Mouse (Mus musculus): ENCODE results near the gene Fam126a. TPM values are rescaled to one million over a fixed set of nuclear protein-coding genes. Genes with fewer than 3 reads are reported as not detected.

Fam126a gene
- polyA plus RNA-seq, 1 experiment from 2014 or later = 27.5 TPM

DNA sequence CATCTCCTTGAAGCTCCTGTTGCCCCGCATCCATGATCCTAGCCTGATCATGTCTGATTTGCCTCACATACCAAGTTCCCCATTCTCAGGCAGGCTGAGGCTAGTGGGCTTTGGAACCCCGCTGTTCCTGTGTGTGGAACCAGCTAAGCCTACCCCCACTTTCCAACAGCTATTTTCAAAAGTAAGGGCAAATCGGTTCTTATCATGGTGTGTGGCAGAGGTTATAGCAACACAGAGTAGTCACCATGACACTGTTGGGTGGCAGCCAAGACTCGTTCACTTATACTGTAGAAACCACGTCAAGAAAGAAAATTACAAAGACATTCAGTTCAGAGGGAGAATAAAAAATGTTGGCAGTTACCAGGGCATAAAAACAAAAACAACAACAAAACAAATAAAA lies 62.8 kb downstream of the Fam126a start:
- DNase-seq (ENCODE audit: low spot score) = no peak
- Histone ChIP-seq H3K4me1 (peaks cover 6% of the 10 kb centered on the region; the same call in 1 of the 2 replicates), H3K9me3 (no peaks in the 10 kb centered on the region), H3K4me3 (no peak overlapping the region), H3K27ac (peak overlapping the region; percentile 36; the same call in 1 of the 2 replicates), H3K36me3 (peaks cover 17% of the 10 kb centered on the region), H3K27me3 (ENCODE audit: insufficient read depth, poor library complexity, severe bottlenecking) (no peaks in the 10 kb centered on the region)
- WGBS = 58% methylated on average over 5 of the region's 5 CpGs

DNA sequence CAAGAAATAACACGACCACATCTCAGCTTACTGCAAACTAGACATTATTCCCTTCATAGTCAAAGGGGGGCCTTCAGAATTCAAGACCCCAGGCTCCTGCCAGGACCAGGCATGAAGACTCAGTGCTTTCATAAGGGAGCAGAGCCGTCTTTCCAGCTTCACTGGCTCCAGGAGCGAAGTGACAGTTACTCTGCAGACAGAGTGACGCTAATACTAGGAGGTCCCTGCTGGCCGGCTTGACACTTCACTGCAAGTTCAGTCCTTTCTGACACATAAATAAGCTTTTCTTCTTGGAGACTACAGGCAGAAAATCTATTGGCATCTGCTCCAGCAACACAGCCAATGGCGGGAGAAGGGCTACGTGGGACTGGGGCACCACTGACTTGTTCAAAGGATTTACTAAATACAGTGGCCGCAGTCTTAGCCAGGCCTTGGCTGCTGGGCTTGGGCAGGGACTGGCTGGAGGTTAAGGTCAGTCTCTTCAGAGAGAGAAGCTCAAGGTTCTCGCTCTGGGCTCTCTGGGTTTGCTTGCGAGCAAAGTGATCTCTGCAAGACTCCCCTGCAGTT lies 65.8 kb downstream of the Fam126a start:
- Histone ChIP-seq H3K9me3 (no peaks in the 10 kb centered on the region), H3K4me1 (peaks cover 6% of the 10 kb centered on the region; the same call in 1 of the 2 replicates), H3K4me3 (no peak overlapping the region), H3K27me3 (ENCODE audit: insufficient read depth, poor library complexity, severe bottlenecking) (no peaks in the 10 kb centered on the region), H3K36me3 (peaks cover 17% of the 10 kb centered on the region), H3K27ac (no peak overlapping the region)
- 84% methylated on average over 10 of the region's 10 CpGs for WGBS
- DNase-seq (ENCODE audit: low spot score) = no peak

DNA sequence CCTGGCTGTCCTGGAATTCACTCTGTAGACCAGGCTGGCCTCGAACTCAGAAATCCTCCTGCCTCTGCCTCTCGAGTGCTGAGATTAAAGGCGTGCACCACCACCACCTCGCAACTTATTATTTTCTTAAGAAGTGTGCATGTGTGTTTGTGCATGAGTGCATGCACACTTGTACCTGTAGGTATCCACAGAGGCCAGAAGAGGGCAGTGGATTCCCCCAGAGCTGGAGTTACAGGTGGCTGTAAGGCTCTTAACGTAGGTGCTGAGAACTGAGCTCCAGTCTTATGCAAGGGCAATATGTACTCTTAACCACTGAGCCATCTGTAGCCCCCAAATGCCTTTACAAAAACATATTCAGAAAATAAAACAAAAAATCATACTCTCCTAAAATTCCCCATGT lies 77.4 kb downstream of the Fam126a start:
- no peaks in the 10 kb centered on the region for H3K27me3 ChIP-seq (ENCODE audit: insufficient read depth, poor library complexity, severe bottlenecking)
- H3K27ac ChIP-seq = no peak overlapping the region
- DNase-seq (ENCODE audit: low spot score) = no peak
- no peaks in the 10 kb centered on the region for H3K4me1 ChIP-seq
- H3K36me3 ChIP-seq = no peaks in the 10 kb centered on the region
- no peak overlapping the region for H3K4me3 ChIP-seq
- H3K9me3 ChIP-seq = no peaks in the 10 kb centered on the region
- WGBS = 87% methylated on average over 5 of the region's 5 CpGs

DNA sequence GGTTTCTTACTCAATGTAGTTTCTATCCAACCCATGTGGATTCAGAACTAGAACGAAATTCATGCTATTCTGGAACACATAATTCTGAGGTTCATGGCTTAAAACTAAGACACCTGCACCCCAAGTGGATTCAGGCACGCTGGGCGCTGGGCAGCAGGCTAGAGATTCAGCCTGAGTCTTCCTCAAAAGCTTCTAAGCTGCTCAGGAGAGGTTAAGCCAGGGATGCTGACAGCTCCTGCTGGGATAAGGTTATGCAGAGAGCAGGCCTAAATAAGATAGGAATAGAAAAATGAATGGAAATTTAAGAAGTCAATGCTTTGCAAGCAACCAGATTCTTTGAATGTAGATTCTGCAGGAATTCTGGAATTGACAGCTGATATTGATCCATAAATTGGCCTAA lies 82.4 kb downstream of the Fam126a start:
- 49% methylated on average over 3 of the region's 3 CpGs for WGBS

DNA sequence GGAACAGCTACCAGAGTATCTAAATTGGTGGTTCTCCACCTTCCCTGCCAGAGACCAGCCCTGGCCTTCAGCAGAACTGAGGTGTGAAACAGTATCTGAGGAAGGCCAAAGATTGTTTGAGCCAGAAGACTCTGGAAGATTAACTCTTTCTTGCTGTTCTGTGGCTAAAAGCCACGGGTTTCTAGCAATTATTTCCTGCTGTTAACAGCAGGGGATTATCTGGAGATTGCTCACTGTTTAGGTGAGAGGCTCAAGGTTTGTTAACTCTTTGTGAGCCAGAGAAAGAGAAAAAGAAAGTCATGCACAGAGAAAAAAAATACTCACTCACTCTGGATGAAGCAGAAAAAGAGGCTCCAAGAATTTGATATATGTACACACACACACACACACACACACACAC lies 85.4 kb downstream of the Fam126a start:
- no peak for DNase-seq (ENCODE audit: low spot score)
- H3K36me3 ChIP-seq = no peaks in the 10 kb centered on the region
- WGBS = 0% methylated on average over 1 of the region's 1 CpGs
- H3K27ac ChIP-seq = no peak overlapping the region
- H3K27me3 ChIP-seq (ENCODE audit: insufficient read depth, poor library complexity, severe bottlenecking) = no peaks in the 10 kb centered on the region
- no peak overlapping the region for H3K4me3 ChIP-seq
- H3K4me1 ChIP-seq = no peaks in the 10 kb centered on the region
- no peaks in the 10 kb centered on the region for H3K9me3 ChIP-seq

More for the DNA sequence above, 82.4 kb downstream of the Fam126a start:
- H3K36me3 ChIP-seq = no peaks in the 10 kb centered on the region
- no peaks in the 10 kb centered on the region for H3K9me3 ChIP-seq
- no peak overlapping the region for H3K27ac ChIP-seq
- no peaks in the 10 kb centered on the region for H3K4me1 ChIP-seq
- no peak for DNase-seq (ENCODE audit: low spot score)
- no peak overlapping the region for H3K4me3 ChIP-seq
- no peaks in the 10 kb centered on the region for H3K27me3 ChIP-seq (ENCODE audit: insufficient read depth, poor library complexity, severe bottlenecking)

DNA sequence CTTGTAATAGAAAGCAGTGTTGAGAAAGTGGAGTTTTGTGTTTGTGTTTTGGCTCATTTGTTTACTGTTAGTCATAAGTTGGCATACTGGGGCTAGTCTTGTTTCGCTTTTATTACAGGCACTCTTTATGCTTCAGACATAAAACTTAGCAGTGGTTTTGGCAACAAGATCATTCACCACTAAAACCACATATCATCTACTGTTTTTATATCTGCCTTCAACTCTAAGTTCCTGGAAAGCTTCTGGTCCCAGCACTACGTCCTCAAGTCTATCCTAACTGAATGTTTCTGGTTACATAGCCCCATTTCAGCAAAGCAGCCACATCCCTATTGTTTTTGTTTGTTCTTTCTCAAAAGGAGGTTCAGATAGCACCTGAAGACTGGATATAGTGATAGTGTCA lies 87.0 kb downstream of the Fam126a start:
- no peaks in the 10 kb centered on the region for H3K9me3 ChIP-seq
- H3K4me1 ChIP-seq = no peaks in the 10 kb centered on the region
- H3K27ac ChIP-seq = no peak overlapping the region
- no peak for DNase-seq (ENCODE audit: low spot score)
- no peak overlapping the region for H3K4me3 ChIP-seq
- no peaks in the 10 kb centered on the region for H3K36me3 ChIP-seq
- no peaks in the 10 kb centered on the region for H3K27me3 ChIP-seq (ENCODE audit: insufficient read depth, poor library complexity, severe bottlenecking)
- WGBS = 85% methylated on average over 2 of the region's 2 CpGs

DNA sequence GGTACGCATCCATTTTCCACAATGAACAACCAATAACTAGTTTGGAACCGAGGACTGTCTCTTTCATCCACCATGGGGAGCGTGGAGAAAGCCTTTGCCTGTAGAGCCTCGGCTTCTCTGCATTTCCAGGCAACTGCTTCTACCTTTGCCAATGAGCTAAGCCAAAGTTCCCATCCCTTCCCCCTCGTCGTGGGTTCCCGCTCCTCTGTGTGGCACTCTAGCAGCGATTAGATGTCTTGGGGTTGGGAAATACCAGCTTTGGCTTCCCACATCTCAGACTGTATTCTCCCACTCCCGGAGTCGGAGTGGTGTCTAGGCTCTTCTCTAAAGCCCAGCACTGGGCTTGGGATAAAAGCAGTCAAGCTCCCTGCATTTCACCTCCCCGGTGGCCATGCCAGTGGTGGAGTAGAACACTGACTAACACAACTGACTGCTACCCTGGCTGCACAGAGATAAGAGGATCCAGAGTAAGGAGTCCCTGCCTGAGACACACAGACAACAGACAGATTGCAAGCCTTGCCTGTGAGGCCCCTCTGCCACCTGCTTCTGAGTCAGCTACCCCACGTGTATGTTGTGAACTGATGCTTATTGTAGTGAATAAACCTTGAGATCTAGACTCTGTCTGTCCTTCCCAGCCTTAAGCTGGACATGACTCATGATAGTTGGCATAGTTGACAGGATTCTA lies 106.9 kb downstream of the Fam126a start:
- H3K4me1 ChIP-seq = peaks cover 29% of the 10 kb centered on the region
- no peaks in the 10 kb centered on the region for H3K9me3 ChIP-seq
- H3K27ac ChIP-seq = peak overlapping the region; percentile 77
- H3K36me3 ChIP-seq = no peaks in the 10 kb centered on the region
- WGBS = 71% methylated on average over 12 of the region's 12 CpGs
- H3K4me3 ChIP-seq = no peak overlapping the region
- DNase-seq (ENCODE audit: low spot score) = peak; percentile 94
- H3K27me3 ChIP-seq (ENCODE audit: insufficient read depth, poor library complexity, severe bottlenecking) = no peaks in the 10 kb centered on the region

DNA sequence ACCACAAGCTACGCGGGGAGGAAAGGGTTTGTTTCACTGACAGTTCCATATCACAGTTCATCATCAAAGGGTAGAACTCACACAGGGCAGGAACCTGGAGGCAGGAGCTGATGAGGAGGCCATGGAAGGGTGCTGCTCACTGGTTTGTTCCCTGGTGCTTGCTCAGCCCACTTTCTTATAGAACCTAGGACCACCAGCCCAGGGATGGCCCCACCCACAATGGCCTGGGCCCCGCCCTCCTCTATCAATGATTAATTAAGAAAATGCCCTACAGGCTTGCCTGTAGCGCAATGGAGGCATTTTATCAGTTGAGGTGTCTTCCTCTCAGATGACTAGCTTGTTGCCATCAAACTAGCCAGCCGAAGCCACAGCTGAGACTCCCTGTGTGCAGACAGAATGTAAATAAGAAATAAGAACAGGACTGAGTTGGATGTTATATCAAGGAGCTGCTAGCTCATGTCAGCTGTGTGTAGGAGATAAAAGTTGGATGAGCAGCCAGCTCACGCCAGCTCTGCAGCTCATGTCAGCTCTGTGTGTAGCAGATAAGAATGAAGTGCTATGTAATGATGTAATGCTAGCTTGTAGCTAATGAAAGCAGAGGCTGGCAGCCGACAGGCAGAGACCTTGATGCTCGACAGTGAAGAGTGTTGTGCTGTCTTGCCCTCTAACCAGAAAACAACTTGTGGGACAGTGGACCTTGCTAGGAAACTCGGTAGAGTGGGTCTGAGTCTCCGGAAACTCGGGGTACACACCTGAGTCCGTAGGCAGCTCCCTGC lies 107.8 kb downstream of the Fam126a start:
- peak overlapping the region; percentile 5; the same call in 1 of the 2 replicates for H3K4me3 ChIP-seq
- H3K27ac ChIP-seq = peak overlapping the region; percentile 77
- 42% methylated on average over 12 of the region's 12 CpGs for WGBS
- peak; percentile 93 for DNase-seq (ENCODE audit: low spot score)
- H3K27me3 ChIP-seq (ENCODE audit: insufficient read depth, poor library complexity, severe bottlenecking) = no peaks in the 10 kb centered on the region
- H3K9me3 ChIP-seq = no peaks in the 10 kb centered on the region
- H3K4me1 ChIP-seq = peaks cover 29% of the 10 kb centered on the region
- no peaks in the 10 kb centered on the region for H3K36me3 ChIP-seq

DNA sequence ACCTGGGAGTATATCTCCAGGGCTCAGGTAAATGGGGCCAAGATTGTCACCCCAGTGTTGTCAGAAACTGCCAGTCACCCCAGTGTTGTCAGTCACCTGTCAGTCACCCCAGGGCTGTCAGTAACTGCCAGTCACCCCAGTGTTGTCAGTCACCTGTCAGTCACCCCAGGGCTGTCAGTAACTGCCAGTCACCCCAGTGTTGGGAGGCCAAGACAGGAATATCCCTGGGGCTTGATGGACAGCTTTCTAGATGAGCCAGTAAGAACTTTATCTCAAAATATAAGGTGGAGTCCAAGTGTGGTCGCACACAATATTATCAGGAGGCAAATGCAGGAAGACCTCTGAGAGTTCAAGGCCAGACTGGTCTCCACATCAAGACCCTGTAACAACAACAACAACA lies 109.2 kb downstream of the Fam126a start:
- 65% methylated on average over 1 of the region's 1 CpGs for WGBS
- Histone ChIP-seq H3K9me3 (no peaks in the 10 kb centered on the region), H3K27ac (0 out of 2 replicates have a peak overlapping the region, but pooled peaks have one; percentile 16), H3K27me3 (ENCODE audit: insufficient read depth, poor library complexity, severe bottlenecking) (no peaks in the 10 kb centered on the region), H3K4me1 (peaks cover 29% of the 10 kb centered on the region), H3K4me3 (no peak overlapping the region), H3K36me3 (no peaks in the 10 kb centered on the region)
- no peak for DNase-seq (ENCODE audit: low spot score)

DNA sequence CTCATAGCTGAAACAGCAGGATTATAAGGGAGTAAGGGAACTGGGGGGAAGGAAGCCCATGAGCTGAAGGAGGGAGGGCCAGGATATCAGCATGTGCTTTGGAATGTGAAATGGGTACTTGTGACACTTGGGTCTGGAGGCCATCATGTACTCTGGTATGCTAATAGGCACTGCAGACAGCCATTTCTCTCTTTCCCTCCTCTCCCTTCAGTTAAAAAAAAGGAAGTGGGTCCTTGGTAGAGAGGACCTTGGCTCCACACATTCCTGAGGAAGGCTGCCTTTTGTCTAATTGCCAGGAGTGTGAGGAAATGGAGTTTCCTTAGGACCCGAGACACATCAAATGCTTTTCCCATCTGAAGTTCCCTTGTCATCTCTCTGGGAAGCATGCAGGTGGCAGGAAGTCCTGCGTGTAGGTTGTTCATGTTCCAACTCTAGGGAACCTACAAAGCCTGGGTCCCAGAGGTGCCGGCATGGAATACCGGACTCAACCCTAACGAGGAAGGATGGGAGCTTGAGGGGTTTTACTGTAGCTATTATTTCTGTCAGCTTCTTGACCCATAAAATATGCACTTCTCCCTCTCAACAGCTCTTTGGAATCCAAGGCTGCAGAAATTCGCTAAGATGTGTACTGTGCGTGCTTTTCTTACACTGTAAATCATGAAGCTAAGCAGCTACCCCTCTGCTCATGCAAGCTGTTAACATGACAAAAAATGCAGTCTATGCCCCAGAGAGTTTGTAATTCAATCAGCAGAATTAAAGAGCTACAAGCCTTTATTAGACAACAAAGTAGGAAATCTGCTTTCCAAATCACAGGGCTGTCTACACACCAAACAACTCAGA lies 110.4 kb downstream of the Fam126a start:
- H3K27ac ChIP-seq = peak overlapping the region; percentile 23; the same call in 1 of the 2 replicates
- no peak for DNase-seq (ENCODE audit: low spot score)
- H3K27me3 ChIP-seq (ENCODE audit: insufficient read depth, poor library complexity, severe bottlenecking) = no peaks in the 10 kb centered on the region
- WGBS = 67% methylated on average over 7 of the region's 7 CpGs
- no peak overlapping the region for H3K4me3 ChIP-seq
- peaks cover 29% of the 10 kb centered on the region for H3K4me1 ChIP-seq
- H3K9me3 ChIP-seq = no peaks in the 10 kb centered on the region
- H3K36me3 ChIP-seq = no peaks in the 10 kb centered on the region

DNA sequence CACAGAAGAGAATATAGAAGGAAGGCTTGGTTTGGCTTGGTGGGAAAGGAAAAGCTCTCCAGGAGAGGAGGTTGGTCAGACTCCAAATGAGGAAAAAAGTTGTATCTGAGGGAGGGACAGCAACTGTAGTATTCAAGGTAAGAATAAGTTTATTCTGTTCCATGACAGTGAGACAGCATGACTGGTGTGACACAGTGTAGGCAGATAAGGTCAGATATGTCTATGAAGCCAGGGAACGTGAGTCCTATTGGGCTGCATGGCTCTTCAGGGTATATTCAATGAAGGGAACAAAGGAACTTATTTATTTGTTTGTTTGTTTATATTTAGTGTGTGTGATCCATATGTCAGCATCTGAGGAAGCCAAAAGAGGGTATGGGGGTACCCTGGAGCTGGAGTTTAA lies 113.2 kb downstream of the Fam126a start:
- Histone ChIP-seq H3K27me3 (ENCODE audit: insufficient read depth, poor library complexity, severe bottlenecking) (no peaks in the 10 kb centered on the region), H3K27ac (no peak overlapping the region), H3K9me3 (no peaks in the 10 kb centered on the region), H3K4me3 (no peak overlapping the region), H3K4me1 (peaks cover 13% of the 10 kb centered on the region), H3K36me3 (no peaks in the 10 kb centered on the region)
- WGBS = 72% methylated on average over 1 of the region's 1 CpGs
- DNase-seq (ENCODE audit: low spot score) = no peak

DNA sequence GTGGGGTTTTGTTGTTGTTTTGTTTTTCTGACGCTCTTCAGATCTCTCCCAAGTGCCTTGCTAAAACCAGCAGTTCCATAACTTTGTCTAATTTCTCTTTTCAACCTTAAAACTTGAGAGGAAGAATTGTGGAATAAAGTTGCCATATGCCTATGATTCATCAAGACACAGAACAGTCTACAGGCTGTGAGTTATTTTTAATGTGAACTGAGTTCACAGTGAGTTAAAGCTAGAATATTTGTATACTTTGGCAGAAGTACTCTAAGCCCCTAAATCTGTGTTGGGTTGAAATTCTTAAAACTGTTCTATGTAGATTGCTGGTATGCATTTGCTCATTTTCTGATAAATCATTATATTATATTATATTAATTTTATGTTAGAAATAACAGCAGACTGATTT lies 118.9 kb downstream of the Fam126a start:
- Histone ChIP-seq H3K4me3 (no peak overlapping the region), H3K9me3 (peaks cover 14% of the 10 kb centered on the region), H3K4me1 (no peaks in the 10 kb centered on the region), H3K27ac (no peak overlapping the region), H3K27me3 (ENCODE audit: insufficient read depth, poor library complexity, severe bottlenecking) (no peaks in the 10 kb centered on the region), H3K36me3 (0 out of 2 replicates have a peak, but pooled peaks cover 4% of the 10 kb centered on the region)
- no peak for DNase-seq (ENCODE audit: low spot score)
- 93% methylated on average over 1 of the region's 1 CpGs for WGBS
